Mouse (Mus musculus) urinary bladder, adult 18-20 months (tissue): Measurements from ENCODE around the gene Olfr98.
"Not testable (repeated sequence)": the region's sequence is repeated elsewhere in the genome, so short reads cannot be mapped to it uniquely, and the experiment has no call there.

Experiments used
- DNase-seq, 2 experiments: peaks; one replicate each; pipeline ENCODE4 v3.0.0; 2022; ENCODE audit warnings: low spot score in 2 of 2, mixed read lengths in 2 of 2

Olfr98 gene

GRCm38 (mm10) chr17:37263626-37264025 is at the start of gene Olfr98:
Olfr98 (minus strand) TSS chr17:37263749.
- DNase-seq, result no peak

DNA sequence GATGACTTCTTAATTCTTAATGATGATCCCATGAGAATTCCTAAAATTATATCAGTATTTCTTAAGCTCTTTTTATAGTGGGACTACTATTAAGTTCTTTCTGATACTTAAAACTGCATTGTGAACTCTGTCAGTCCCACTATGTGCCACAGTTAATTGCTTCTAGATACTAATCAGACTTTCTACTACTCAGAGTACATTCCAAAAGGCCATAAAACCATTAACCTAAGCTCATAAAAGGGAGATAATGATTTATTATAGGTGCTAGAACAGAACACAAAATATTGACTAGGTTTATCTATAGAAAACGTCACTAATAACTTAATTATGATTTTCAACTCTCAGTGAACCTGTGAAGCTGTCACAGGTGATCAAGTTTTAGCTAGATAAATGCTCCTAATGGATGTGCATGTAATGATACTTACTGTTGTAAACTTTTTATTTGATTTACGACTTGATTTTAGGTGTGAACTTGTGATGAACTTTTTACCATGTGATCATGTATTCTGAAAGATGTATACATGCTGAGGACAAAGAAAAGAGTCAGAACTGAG is 46.7 kb upstream of the Olfr98 start:
- no peak for DNase-seq

- DNase-seq, result no peak
These were observed 44.9 kb upstream of the Olfr98 start for GRCm38 (mm10) chr17:37308483-37308882.

DNA sequence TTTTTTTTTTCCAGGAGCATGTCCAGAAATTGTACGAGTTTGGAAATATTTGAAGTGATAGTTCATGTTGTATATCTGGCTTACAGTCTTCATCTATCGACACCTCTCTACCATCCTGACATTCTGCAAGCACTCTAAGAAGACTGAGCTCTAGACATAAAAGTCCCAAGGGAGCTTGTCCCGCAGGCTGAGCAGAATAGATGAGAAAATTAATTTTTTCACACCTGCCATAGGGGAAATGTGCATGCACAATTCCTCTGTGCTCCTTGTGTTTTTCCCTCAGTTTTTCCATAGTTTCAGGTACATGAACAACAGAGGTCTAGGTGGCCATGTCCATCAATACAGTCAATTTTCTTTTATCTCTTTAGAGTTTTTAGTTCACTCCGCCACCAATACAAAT is 40.7 kb upstream of the Olfr98 start, which contains the start of gene Olfr101:
Gene Olfr101, minus strand, starts transcription at position 101 of the 400 bp plus-strand sequence.
- DNase-seq, result no peak

GRCm38 (mm10) chr17:37283360-37283759 is 19.8 kb upstream of the Olfr98 start, which contains the start of gene Olfr99:
Olfr99 (minus strand) TSS chr17:37283460.
- DNase-seq, result no peak

DNA sequence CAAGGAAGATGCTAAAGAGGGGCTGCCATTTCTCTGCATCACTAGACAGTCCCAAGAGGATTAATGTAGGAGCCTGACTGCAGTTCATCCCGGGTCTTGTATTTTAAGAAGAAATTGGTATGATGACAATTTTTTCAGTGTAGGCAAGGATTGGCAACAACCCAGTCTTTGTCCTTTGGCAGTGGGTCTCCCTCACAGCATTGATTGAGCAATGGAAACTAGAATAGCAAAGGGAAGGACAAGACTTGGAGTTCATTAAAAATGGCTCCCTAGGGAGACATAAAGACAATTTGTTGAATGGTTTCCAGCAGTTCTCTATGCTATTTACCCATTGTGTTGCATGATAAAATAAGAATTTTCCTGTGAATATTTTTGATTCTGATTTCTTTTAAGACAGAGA is 16.8 kb upstream of the Olfr98 start:
- no peak for DNase-seq

- no peak for DNase-seq
These were observed 13.0 kb upstream of the Olfr98 start for GRCm38 (mm10) chr17:37276573-37276972.

DNA sequence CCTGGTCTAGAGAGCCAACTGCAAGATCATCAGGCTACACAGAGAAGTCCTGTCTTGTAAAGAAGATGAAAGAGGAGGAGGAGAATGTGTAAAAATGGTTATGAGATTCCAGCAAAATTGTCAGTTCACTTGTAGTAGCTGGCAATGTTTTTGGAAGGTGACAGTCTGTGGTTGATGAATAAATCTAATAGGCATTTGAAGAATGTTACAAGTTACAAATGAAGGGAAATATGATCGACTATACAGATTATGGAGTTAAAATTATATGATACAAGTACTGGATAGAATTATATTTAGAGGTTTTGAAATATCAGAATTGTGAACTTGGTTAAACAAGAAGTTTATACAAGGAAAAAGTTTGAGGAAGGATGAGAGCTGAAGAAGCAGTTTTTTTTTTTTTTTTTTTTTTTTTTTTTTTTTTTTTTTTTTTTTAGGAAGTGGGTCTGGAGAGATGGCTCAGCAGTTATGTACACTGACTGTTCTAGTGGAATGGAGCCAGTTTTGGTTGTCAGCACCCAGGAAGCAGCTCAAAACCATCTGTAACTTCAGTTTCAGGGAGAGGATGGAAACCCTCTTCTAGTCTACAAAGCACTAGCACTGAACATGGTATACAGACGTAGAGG is 12.2 kb upstream of the Olfr98 start:
- no peak for DNase-seq

DNA sequence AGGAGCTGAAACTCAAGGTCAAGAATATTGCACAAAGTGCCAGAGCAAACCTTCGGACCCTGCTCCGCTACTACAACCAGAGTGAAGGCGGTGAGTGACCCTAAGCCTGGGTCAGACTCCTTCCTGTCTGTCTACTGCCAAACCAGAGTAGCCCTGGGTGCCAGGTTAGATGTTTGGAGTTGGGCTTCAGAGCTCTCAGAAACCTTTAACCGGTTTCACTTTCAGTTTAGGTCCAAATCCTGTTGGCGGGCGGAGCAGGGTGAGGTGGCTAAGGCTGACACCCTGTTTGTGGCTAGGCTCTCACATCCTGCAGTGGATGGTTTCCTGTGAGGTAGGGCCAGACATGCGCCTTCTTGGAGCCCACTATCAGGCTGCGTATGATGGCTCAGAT is 7.1 kb upstream of the Olfr98 start:
- peak; percentile 32 to 37 for DNase-seq

DNA sequence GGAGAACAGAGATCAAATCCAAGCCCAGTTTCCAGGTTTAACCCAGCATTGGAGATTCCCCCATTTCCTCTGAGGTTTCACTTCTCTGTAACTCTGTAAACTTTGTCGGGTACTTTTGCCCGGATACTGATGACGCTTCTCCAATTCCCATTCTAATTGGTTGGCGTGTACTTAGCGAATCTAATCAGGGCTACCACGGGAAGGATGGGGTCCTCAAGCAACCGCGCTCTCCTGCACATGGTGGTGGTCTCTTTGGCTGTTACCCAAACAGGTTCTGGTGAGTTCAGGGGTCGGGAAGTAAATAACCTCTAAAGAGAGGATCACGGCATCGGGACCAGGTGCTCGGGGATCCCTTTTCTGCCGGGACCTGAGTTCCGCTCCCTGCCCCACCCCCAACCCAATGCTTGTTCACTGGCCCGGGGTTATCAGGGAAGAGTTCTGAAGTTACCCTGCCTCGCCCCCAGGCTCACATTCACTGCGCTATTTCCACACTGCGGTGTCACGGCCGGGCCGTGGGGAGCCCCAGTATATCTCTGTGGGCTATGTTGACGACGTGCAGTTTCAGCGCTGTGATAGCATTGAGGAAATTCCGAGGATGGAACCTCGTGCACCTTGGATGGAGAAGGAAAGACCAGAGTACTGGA is 6.6 kb upstream of the Olfr98 start, which contains the start of gene H2-M3:
Gene H2-M3, plus strand, starts transcription at position 163 of the 644 bp plus-strand sequence.
- DNase-seq, result peak; percentile 83 to 93

- peak in 1 of 2 experiments; percentile 9 for DNase-seq
These were observed 13.0 kb downstream of the Olfr98 start for GRCm38 (mm10) chr17:37250544-37250943.

- no peak for DNase-seq
These were observed 14.1 kb downstream of the Olfr98 start for GRCm38 (mm10) chr17:37249460-37249859.

DNA sequence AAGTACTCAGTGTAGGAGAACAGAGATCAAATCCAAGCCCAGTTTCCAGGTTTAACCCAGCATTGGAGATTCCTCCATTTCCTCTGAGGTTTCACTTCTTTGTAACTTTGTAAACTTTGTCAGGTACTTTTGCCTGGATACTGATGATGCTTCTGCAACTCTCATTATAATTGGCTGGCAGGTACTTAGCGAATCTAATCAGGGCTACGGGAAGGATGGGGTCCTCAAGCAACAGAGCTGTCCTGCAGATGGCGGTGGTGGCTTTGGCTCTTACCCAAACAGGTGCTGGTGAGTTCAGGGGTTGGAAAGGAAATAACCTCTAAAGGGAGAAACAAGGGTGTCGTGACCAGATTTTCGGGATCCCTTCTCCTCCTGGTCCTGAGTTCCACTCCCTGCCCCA is 16.8 kb downstream of the Olfr98 start:
- DNase-seq, result peak; percentile 1 to 6

- no peak for DNase-seq
These were observed 21.4 kb downstream of the Olfr98 start for GRCm38 (mm10) chr17:37242198-37242597.

DNA sequence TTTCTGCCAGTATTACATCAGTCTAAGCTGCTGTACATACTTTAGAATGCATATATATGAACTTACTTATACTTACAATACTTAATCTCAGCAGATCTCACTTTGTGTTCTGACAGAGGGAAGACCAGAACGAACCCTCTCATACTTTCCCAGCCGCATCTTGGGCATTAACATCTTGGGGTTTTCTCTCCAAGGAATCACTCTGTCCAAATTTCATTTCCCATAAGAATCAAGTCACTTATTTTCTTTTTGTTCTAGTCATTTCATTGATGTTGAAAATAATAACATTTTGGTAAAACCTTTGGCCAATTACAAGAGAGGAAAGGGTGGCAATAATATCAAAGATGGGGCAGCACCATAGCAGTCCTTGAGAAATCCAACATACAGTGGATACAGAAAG is 26.3 kb downstream of the Olfr98 start, which contains the start of gene Olfr97:
Gene Olfr97, minus strand, starts transcription at position 101 of the 400 bp plus-strand sequence.
- not testable (repeated sequence) for DNase-seq

DNA sequence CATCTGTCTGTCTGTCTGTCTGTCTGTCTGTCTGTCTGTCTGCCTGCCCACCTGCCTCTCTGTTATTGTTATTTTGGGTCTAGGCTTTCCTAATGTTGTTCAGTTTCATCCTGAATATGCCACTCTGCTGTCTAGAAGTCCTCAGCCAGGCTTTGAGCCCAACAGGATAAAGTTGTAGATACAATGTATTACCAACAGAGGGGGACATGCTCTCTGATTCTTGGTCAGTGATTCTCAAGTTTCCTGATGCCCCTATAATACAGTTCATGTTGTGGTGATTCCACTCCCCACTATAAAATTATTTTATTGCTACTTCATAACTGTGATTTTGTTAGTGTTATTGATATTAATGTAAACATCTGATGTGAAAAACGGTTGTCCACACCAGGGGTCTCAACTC is 41.7 kb downstream of the Olfr98 start:
- DNase-seq, result no peak

DNA sequence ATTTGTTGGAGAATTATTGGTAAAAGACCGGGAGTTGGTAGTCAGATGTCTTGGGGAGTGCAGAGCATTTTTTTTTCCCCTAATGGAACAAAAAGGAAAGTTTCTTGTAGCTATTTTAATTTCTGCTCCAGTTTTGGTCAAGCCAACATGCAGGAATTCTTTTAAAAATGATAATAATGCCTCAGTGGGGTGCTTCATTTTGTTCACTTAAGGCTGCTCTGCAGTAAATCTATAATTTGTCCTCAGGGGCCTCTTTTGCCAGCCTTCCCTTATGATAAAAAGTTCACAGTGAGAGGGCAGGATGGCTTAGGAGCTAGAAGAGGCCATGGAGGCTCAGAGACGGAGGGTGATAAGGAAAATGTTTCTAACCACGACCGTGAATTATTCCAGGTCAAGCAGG is 43.7 kb downstream of the Olfr98 start, which contains the start of gene Olfr96:
Gene Olfr96, plus strand, starts transcription at position 301 of the 400 bp plus-strand sequence.
- no peak for DNase-seq

- DNase-seq, result peak in 1 of 2 experiments; percentile 28
These were observed 45.1 kb downstream of the Olfr98 start for GRCm38 (mm10) chr17:37218486-37218885.

DNA sequence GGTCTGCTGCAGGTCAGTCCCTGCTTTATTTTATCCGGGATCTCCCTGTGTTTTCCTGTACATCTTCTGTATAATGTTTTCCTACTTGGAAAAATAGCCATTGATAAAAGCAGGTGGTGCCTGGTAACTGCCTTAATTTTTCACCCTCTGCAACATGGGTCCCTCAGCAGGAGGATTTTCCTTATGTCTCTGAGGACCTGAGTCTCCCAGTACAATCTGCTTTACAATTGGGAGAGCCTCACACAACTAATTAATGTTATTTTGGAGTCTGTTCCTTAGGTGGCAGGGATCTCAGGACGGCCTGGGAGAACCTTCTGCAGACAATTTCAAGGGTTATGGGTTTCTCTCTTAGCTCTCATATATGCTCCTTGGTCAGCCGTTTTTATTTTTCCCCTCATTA is 50.5 kb downstream of the Olfr98 start, which contains the start of gene Olfr95:
Gene Olfr95, minus strand, starts transcription at position 101 of the 400 bp plus-strand sequence.
- DNase-seq, result no peak
